Mouse (Mus musculus): ENCODE data around the gene Gm33543.
A peak's percentile ranks its signal among the peaks of the same experiment; 100 is the strongest.

Gm33543 gene

DNA sequence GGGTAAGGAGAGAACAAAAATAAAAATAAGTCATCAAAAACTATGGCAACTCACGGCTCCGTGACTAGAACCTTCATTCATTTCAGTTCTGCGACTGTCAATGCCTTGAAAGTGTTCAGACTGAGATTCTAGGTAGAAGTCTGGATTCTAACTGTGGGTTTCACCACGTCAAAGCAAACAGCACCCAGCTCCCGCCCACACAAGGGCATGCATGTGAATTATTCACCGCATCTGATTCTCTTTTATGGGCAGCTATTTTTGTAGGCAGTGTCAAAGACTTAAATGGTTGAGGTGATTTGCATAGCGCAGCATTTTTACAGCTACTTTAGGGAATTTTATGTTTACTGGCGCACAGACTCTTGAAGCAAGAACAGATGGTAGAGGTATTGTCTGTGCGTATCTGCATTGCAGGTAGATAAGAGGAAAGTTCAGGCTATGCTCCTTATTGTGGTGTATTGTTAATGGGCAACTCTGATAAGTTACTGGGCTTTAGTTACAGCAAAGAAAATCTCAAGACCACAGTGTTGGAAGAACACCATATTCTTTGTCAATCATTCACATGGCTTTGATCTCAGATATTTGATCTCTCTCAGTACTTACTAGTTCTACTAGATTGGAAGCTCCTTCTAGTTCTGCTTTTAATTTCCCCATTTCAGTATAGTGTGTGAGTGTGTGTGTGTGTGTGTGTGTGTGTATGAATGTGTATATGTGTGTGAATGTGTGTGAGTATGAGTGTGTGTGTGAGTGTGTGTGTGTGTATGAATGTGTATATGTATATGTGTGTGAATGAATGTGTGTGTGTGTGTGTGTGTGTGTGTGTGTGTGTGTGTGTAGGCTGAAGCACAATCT, at the start of gene Gm33543:
Gm33543 (minus strand) TSS at position 142 of the 849 bp plus-strand sequence.
- peak; percentile 22 for DNase-seq

DNA sequence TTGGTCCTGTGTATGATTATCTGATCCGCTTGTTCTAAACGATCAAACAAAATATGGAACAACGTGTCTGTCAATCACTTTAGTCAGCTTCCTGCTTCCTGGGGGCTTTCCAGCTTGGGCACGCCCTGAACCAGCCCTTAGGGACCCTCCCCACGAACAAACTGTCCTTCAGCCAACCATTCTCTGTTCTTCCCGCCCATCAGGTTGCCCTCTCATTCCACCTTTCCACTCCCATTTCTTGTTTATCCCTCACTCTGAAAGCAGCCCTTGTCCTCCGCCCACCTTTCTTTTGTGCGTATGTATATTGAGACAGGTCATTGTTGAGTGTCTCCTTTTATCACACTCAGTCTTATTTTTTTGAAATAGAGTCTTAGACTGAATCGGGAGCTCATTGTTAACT, 49.4 kb upstream of the Gm33543 start:
- DNase-seq = no peak

DNA sequence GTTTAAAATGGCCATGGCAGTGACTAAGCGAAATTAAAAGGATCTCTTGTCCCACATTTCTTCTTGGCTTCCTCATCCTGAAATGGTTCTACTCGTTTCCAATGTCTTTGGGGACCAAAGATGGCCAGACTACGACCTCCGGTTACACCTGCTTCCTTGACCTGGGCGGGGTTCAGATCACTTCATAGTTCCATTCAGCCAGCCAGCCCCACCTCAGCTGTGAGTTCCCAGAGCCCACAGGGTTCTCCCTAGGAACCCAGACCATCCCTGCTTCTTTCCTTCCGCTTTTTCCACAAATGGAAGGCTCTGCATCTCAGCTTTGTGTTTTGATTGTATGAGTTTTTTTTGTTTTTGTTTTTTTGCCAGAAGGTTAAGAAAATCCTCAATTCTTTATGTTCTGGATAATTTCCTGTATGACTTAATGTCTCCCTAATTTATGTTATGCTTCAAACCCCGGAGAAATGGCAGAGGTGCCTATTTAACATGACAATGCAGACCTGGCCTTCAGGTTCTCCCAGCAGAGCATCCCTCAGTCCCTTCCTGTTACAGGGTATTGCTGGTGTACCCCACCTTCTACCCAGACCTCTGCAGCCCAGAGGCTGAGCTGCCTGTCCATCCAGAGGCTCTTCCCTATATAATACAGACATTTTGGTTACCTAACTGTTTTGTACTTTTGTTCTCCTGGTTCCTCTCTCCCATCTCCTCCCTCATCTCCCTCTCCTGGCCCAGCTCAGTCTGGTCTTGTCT, 48.7 kb upstream of the Gm33543 start:
- DNase-seq = no peak

DNA sequence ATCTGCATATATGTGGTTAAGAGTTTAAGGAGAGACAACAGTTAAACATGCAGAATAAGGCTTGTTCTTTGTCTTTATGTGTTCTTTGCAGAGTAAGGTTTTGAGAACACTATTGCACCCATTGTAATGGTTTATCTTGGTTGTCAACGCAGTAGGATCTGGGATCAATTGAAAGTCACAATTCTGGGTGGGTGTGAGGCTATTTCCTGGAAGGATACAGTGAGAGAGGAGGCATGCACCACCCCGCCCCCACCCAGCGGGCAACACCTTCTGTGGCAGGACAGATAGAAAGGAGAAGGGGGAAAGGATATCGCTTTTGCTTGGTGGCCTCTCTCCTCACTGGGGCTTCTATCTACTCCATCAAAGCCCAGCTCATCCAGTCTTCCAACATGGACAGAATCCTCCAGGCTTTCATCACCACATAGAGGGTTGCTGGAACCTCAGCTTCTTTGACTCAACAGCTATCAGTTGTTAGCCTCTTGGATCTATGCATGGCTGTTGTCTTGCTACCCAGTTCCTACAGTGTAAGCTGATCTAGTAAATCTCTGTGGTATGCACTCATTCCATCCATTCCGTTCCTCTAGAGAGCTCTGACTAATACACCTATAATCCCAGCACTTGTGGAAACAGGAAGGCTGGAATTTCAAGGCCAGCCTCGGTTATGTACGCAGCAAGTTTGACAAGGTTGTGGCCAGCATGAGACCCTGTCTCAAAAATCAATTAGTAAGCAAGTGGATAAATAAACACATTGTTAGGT, 41.2 kb upstream of the Gm33543 start:
- DNase-seq = no peak

DNA sequence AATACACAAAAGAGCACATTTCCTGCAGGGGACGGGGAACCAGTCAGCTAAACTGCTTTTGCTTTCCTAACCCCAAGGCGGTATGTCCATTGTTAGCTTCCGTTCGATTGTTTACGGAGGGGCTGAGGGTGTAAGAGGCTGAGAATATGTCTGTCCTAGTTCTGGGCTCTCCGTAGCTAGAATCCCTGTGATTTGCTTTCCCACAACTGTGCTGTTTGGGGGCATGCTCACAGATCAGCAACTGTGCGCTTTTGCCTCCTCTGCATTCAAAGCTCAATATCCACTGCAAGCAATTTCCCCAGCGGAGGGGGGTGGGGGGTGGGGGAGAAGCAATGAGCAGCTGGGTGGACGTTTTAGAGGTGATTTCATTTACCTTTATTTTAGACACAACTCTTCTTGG, 39.3 kb upstream of the Gm33543 start:
- no peak for DNase-seq

DNA sequence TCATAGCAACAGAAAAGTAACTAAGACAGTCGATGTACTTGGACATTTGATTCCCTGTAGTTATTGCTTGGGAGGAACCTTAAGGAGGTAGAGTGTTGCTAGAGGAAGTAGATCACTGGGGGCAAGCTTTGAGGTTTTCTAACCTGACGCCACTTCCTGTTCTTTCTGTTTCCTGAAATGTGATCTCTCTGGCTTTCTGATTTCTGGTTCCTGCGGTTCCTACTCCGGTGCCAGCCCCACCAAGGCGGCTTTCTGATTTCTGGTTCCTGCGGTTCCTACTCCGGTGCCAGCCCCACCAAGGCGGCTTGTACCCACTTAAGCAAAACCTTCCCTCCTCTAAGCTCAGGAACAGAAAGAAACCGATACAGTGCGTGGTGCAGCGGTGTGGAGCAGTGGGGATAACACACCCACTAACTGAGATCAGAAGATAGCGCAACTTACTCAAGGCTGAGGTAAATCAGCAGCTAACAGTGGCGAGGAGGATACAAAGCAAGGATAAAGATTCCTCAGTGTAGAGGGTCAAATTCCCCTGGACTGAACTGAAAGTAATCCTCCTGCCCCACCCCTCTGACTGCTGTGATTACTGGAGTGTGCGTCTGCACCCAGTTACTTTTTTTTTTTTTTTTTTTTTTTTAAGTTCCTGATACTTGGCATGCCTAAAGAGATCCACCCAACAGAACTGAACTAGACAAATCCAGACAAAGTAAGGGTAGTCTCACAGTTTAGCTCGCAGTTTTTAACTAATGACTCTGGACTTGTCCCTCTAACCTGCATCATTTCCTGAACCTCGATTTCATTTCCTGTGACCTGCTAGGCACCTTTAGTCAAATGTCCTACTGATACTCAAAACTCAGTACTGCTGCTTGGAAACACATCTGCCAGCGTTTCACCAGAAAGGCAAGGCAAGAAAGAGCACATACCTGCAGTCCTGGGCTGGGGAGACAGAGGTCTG, 37.5 kb upstream of the Gm33543 start:
- DNase-seq = no peak

- DNase-seq = no peak
Observed at GRCm38 (mm10) chr10:95870782-95871181, 28.1 kb upstream of the Gm33543 start.

DNA sequence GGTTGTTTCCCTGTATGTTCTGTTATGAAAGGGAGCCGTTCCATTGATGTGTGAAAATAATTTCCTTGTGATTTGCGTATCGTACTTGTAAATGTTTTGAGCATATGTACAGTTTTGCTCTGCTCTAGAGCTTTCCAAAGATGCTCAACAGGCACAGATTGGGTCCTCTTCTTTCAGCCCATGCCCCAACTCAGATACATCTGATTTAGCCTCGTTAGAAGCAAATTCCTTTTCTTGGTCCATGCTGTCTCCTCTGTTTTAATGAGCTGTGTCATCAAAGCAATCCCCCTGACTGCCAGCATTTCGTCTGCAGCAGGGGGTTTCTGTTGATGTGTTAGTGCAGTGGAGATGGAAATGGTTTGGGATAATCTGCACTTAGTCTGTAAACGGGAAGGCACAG, 25.6 kb upstream of the Gm33543 start:
- DNase-seq = no peak

- DNase-seq = no peak
Observed at GRCm38 (mm10) chr10:95867596-95867995, 24.9 kb upstream of the Gm33543 start.

DNA sequence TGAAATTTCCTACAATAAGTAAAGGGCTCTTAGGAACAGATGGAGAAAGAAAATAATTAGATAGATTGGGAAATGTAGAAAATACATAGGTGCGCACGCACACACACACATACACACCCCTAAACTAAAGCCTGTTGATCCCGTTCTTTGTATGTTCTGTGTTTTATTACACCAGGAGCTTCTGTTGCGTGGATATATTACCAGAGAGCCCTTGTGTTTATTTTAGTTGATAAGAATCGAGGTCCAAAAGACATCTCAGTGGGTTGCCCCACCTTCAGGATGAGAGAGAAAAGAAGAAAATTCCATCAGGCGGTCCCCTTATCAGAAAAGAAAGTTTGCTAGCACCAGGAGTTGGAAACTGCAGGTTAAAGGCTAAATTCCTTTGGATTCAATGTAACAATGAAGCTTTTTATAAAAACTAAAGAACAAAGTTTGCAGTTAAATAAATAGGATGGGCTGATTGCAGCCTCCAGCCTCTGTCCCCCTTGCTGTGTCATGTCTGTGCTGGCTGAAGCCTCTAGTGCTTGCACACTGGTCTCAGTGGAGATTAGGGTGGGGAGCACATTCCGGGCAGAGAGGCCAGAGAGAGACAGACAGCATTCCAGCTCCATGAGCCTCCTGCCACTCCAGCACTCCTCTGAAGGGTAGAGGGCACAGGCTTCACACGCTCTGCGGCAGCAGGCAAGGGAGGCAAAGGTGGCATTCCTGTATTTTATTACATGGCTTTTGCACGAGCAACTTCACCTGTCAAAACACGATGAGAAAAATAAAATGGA, 21.8 kb upstream of the Gm33543 start:
- DNase-seq = peak; percentile 50

DNA sequence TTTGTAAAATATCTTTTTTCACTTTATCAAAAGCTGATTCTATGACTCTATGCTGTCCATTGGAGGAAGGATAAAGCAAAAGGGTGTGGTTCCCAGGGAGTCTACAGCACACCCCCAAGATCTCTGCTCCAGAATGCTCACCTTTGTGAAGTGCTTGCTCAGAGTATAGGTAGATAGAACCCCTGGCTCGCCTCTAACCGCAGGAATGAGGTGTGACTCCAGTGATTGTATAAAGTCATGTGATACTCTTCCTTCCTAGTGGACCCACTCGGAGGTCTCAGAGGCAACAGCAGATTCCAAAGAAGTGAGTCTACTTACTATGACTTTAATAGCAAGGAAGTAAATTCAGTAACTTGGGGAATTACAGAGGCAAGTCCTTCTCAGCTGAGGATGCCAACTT, 19.9 kb upstream of the Gm33543 start:
- DNase-seq = no peak

- peak; percentile 30 for DNase-seq
Observed at GRCm38 (mm10) chr10:95858164-95858563, 15.4 kb upstream of the Gm33543 start.

GRCm38 (mm10) chr10:95855411-95855810, 12.7 kb upstream of the Gm33543 start:
- DNase-seq = peak; percentile 14

DNA sequence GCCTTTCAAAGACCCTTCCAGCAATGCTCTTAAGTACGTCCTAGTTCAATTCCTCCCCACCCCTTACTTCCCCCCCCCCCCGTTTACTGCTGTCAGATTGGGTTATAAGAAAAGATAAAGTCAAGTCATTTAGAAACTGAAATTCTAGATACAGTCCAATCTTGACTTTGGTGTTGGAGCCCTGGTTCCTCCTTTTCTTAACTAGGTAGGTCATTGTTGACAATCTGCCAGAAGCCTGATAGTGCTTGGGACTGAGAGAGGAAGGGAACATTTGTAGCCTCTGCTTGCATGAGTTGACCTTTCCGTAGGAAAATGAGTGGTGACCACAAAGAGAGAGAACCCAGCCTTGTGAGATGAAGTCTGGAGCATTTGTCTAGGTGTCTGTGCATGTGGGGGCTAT, 7.8 kb upstream of the Gm33543 start:
- peak; percentile 23 for DNase-seq

DNA sequence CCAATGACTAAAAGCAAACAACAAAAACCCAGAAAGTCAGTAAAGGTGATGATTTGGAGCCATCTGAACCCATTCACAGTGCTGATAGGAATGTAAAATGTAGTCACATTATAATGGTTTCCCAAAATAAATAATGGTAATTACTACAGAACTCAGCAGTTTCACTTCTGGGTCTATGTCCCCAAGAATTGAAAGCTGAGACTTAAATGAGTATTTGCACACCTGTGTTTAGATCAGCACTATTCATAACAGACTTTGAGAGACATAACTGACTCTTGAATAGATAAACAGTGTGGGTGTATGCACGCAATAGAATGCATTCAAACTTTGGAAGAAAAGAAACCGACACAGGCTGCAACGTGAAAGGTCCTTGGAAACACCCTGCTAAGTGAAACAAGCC, 4.0 kb upstream of the Gm33543 start:
- no peak for DNase-seq

DNA sequence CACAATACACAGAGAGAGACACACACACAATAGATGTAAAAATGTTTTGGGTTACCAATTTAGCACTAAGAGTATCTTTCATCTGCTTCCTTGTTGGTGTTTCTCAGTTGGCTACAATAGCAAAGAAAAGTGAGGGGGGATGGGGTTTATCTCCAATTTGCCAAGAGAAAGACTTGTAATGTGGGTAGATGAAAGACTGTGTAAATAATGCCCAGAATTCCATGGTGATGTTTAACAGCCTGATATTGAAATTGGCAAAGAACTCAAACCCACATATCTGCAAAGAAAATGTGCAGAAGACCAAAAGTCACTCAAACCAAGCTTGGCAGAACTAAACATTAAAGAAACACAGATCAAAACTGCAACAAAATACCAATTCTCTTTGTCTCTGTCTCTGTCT, 3.6 kb upstream of the Gm33543 start:
- DNase-seq = no peak

GRCm38 (mm10) chr10:95843878-95844277, 1.1 kb upstream of the Gm33543 start:
- DNase-seq = no peak

GRCm38 (mm10) chr10:95841241-95841640, 1.5 kb downstream of the Gm33543 start:
- DNase-seq = no peak

DNA sequence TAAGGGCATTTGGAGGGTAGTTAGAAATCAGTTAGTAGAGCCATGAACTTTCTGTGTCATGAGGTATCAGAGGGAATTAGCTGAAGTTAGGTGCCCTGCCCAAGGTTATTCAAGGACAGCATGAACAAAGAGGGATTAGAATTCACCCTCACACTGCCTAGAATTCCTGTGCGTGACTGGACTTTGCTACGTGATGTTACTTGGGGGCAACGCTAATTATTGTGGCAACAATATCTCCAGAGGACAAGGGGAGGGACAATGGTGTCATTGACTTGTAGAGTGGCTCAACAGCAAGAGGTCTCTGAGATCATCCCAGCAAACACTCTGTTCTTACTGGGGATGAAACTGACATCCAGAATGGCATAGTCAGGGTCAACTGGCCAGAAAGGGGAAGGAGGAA, 2.9 kb downstream of the Gm33543 start:
- no peak for DNase-seq

DNA sequence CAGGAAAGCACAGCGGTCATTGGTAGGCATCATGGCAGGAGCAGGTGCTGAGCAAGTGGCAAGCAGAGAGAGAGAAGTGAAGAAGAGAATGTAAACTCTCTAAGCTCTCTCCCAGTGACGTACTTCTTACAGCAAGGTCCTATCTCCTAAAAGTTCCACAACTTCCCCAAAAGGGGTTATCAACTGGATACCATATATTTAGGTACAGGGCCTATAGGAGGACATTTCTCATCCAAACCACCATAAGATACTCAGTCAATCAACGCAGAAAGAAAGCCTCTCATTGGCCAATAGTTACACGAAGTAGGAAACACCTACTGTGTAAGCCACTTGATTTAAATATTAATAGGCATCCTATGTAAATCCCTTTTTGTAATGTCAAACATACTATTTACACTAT, 3.7 kb downstream of the Gm33543 start:
- DNase-seq = no peak

GRCm38 (mm10) chr10:95836530-95837264, 6.0 kb downstream of the Gm33543 start:
- no peak for DNase-seq
